Mouse (Mus musculus) neutrophil, adult 5-6 weeks (primary cell): ENCODE data around the gene Rhof. TPM values are rescaled to one million over a fixed set of nuclear protein-coding genes. Genes with fewer than 3 reads are reported as not detected.

Experiments
- total RNA-seq: library from RNA; stranded (forward); fragments of 200-1000 nt; gene quantifications from 2 replicates; pipeline ENCODE4 v1.2.3, GENCODE M21; 2017

The Rhof gene
- total RNA-seq, 1 experiment from 2014 or later = 32.0 TPM

Other genes starting within 250 kb of the Rhof start
- gene Kdm2b, start 142.9 kb downstream of the Rhof start, total RNA-seq = 24.3 and 27.4 TPM in 2 replicates
- 36.6 and 38.4 TPM in 2 replicates for gene Orai1, start 117.6 kb downstream of the Rhof start, total RNA-seq
- not detected in 2 replicates for gene Morn3, start 85.7 kb downstream of the Rhof start, total RNA-seq
- gene Tmem120b, start 64.3 kb downstream of the Rhof start, total RNA-seq = 1.8 and 2.0 TPM in 2 replicates
- gene Setd1b, start 9.5 kb upstream of the Rhof start, total RNA-seq = 18.6 and 23.1 TPM in 2 replicates
- gene Psmd9, start 36.7 kb upstream of the Rhof start, total RNA-seq = 14.1 and 18.6 TPM in 2 replicates
- gene Hpd, start 50.0 kb upstream of the Rhof start, total RNA-seq = not detected in 2 replicates
- gene Wdr66, start 119.4 kb upstream of the Rhof start, total RNA-seq = 1.0 and 2.1 TPM in 2 replicates
- gene Bcl7a, start 211.1 kb upstream of the Rhof start, total RNA-seq = 26.6 and 28.3 TPM in 2 replicates